Mouse (Mus musculus): ENCODE data around the gene Zfp607b.

The Zfp607b gene

GRCm38 (mm10) chr7:27685681-27686080, 3.5 kb upstream of the Zfp607b start:
- DNase-seq (ENCODE audit: low spot score) = peak; percentile 61

GRCm38 (mm10) chr7:27687043-27687442, 2.1 kb upstream of the Zfp607b start:
- DNase-seq (ENCODE audit: low spot score) = no peak

GRCm38 (mm10) chr7:27687836-27688235, 1.3 kb upstream of the Zfp607b start:
- no peak for DNase-seq (ENCODE audit: low spot score)

- peak; percentile 16 for DNase-seq (ENCODE audit: low spot score)
Measured at GRCm38 (mm10) chr7:27688246-27688788, 823 bp upstream of the Zfp607b start.

GRCm38 (mm10) chr7:27691076-27691475, 1.9 kb downstream of the Zfp607b start:
- peak; percentile 67 for DNase-seq (ENCODE audit: low spot score)

- no peak for DNase-seq (ENCODE audit: low spot score)
Measured at GRCm38 (mm10) chr7:27696711-27697110, 7.6 kb downstream of the Zfp607b start.

- no peak for DNase-seq (ENCODE audit: low spot score)
Measured at GRCm38 (mm10) chr7:27710402-27710801, 21.3 kb downstream of the Zfp607b start.

GRCm38 (mm10) chr7:27721951-27722350, 32.8 kb downstream of the Zfp607b start:
- DNase-seq (ENCODE audit: low spot score) = no peak

- DNase-seq (ENCODE audit: low spot score) = peak; percentile 81
Measured at GRCm38 (mm10) chr7:27725566-27726538, 36.7 kb downstream of the Zfp607b start.

GRCm38 (mm10) chr7:27727471-27727870, 38.3 kb downstream of the Zfp607b start:
- no peak for DNase-seq (ENCODE audit: low spot score)

- DNase-seq (ENCODE audit: low spot score) = peak; percentile 93
Measured at GRCm38 (mm10) chr7:27731281-27731883, 42.2 kb downstream of the Zfp607b start, which contains the start of gene Zfp60. Zfp60 (plus strand) TSS chr7:27731389.

GRCm38 (mm10) chr7:27731946-27732345, 42.8 kb downstream of the Zfp607b start:
- DNase-seq (ENCODE audit: low spot score) = peak; percentile 61

- DNase-seq (ENCODE audit: low spot score) = no peak
Measured at GRCm38 (mm10) chr7:27732508-27732907, 43.4 kb downstream of the Zfp607b start.

GRCm38 (mm10) chr7:27735457-27735856, 46.3 kb downstream of the Zfp607b start:
- DNase-seq (ENCODE audit: low spot score) = peak; percentile 30

Data from embryo, embryonic 10 days (tissue).